Mouse (Mus musculus): ENCODE data around the gene Ern1. TPM values are rescaled to one million over a fixed set of nuclear protein-coding genes. Genes with fewer than 3 reads are reported as not detected.
"Not testable (repeated sequence)": the region's sequence is repeated elsewhere in the genome, so short reads cannot be mapped to it uniquely, and the experiment has no call there.

Gene Ern1
- polyA plus RNA-seq, 1 experiment from 2014 or later: 3.8 TPM

DNA sequence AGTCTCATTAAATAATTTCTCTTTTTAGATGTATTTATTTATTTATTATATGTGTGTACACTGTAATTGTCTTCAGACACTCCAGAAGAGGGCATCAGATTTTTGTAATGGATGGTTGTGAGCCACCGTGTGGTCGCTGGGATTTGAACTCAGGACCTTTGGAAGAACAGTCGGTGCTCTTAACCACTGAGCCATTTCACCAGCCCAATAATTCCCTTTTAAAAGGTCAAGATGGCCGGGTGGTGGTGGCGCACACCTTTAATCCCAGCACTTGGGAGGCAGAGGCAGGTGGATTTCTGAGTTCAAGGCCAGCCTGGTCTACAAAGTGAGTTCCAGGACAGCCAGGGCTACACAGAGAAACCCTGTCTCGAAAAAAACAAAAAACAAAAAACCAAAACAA, 2.9 kb upstream of the Ern1 start:
- not testable (repeated sequence) for DNase-seq (ENCODE audit: low spot score); H3K36me3 ChIP-seq (replicated peaks; ENCODE audit: control insufficient read depth, insufficient read depth, low read depth, low read length); H3K27ac ChIP-seq (replicated peaks; ENCODE audit: low read depth, low read length); H3K4me1 ChIP-seq (ENCODE audit: control insufficient read depth, insufficient read depth, low read length); H3K9me3 ChIP-seq (replicated peaks; ENCODE audit: control insufficient read depth, low read length); H3K4me2 ChIP-seq (ENCODE audit: low read depth, low read length); H3K9ac ChIP-seq (replicated peaks; ENCODE audit: low read length); H3K27me3 ChIP-seq (ENCODE audit: control insufficient read depth, insufficient read depth, low read length); H3K4me3 ChIP-seq (ENCODE audit: low read depth, low read length); ATAC-seq (replicated peaks; ENCODE audit: insufficient number of reproducible peaks, low FRiP score, low TSS enrichment, low read depth)
- 86% methylated on average over 6 of the region's 6 CpGs for WGBS

DNA sequence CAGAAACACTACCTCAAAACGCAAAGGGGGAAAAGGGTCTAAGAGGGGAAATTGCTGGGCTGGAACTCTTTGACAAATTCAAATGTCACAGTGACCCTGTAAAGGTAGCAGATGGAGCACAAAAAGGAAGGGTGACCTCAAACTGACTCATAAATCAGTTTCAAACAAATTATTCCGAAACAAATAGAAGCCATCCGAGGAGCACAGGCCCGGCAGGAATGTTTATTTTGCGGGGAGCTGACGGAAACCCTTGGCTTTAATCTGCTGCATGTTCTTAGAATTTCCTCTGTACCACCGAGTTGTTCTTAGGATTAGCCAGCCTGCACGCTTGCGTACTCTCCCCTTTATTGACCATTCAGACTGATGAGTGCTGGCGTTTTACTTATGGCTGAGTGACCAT, 2.4 kb upstream of the Ern1 start:
- no peak for DNase-seq (ENCODE audit: low spot score)
- no peaks in the 10 kb centered on the region for H3K27me3 ChIP-seq (ENCODE audit: control insufficient read depth, insufficient read depth, low read length)
- H3K4me2 ChIP-seq (ENCODE audit: low read depth, low read length): no peak overlapping the region
- H3K4me1 ChIP-seq (ENCODE audit: control insufficient read depth, insufficient read depth, low read length): no peaks in the 10 kb centered on the region
- 52% methylated on average over 10 of the region's 10 CpGs for WGBS
- no peak overlapping the region for H3K4me3 ChIP-seq (ENCODE audit: low read depth, low read length)
- H3K9me3 ChIP-seq (replicated peaks; ENCODE audit: control insufficient read depth, low read length): no peaks in the 10 kb centered on the region
- H3K27ac ChIP-seq (replicated peaks; ENCODE audit: low read depth, low read length): no peak overlapping the region
- ATAC-seq (replicated peaks; ENCODE audit: insufficient number of reproducible peaks, low FRiP score, low TSS enrichment, low read depth): no peak
- no peak overlapping the region for H3K9ac ChIP-seq (replicated peaks; ENCODE audit: low read length)
- no peaks in the 10 kb centered on the region for H3K36me3 ChIP-seq (replicated peaks; ENCODE audit: control insufficient read depth, insufficient read depth, low read depth, low read length)

DNA sequence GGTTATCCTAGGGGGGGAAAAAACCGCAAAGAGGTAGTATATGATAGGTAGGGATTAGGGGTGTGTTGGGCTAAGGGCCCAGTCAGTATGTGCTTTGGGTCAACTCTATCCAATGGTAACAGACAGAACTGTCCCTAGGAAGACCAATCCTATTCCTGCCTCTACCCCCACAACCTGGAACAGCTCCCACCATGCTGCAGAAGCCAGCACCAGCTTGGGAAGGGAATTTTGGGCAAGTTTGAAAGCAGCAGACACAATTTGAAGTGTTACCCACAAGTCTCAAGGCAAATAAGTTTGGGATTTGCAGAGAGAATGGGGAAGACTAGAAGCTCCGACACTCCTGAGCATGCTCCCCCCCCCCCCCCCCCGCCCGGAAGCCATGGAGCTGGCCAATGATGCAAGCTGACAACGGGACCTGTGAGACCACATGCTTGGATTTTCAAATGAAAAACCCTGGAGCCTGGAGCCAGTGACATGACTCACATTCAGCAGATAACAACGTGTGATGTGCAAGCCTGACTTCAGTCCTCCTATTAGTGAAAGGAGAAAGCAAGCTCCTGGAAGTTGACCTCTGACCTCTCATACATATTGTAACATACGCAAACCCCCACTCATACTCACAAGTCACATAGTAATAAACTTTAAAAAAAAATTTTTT, 1.5 kb upstream of the Ern1 start:
- Histone ChIP-seq H3K9ac (replicated peaks; ENCODE audit: low read length) (no peak overlapping the region), H3K9me3 (replicated peaks; ENCODE audit: control insufficient read depth, low read length) (no peaks in the 10 kb centered on the region), H3K36me3 (replicated peaks; ENCODE audit: control insufficient read depth, insufficient read depth, low read depth, low read length) (no peaks in the 10 kb centered on the region), H3K27me3 (ENCODE audit: control insufficient read depth, insufficient read depth, low read length) (no peaks in the 10 kb centered on the region), H3K4me2 (ENCODE audit: low read depth, low read length) (no peak overlapping the region), H3K27ac (replicated peaks; ENCODE audit: low read depth, low read length) (no peak overlapping the region), H3K4me3 (ENCODE audit: low read depth, low read length) (no peak overlapping the region), H3K4me1 (ENCODE audit: control insufficient read depth, insufficient read depth, low read length) (no peaks in the 10 kb centered on the region)
- ATAC-seq (replicated peaks; ENCODE audit: insufficient number of reproducible peaks, low FRiP score, low TSS enrichment, low read depth): no peak
- 64% methylated on average over 6 of the region's 7 CpGs for WGBS
- no peak for DNase-seq (ENCODE audit: low spot score)

DNA sequence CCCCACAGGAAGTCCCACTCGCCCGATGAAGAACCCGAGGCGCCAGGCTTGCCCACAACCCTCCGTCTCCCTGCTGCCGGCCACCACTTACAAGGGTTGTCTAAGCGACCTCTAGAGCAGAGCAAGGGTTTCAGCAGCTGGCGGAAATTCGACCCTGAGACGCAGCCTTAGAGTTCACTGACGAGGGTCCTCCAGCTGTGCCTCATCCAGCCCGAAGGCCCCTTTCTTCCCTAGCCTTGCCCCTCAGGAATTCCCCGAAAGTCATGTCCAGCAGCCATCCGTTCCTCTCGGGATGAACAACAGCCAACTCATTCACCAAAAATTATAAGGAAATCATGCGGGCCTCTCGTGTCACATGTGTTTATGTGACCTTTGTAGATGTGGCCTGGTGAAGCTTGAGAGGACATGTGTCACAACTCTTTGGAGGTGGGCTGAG, 492 bp upstream of the Ern1 start:
- H3K27me3 ChIP-seq (ENCODE audit: control insufficient read depth, insufficient read depth, low read length): no peaks in the 10 kb centered on the region
- peak overlapping the region; percentile 90 for H3K4me2 ChIP-seq (ENCODE audit: low read depth, low read length)
- ATAC-seq (replicated peaks; ENCODE audit: insufficient number of reproducible peaks, low FRiP score, low TSS enrichment, low read depth): peak; percentile 22
- no peaks in the 10 kb centered on the region for H3K9me3 ChIP-seq (replicated peaks; ENCODE audit: control insufficient read depth, low read length)
- H3K27ac ChIP-seq (replicated peaks; ENCODE audit: low read depth, low read length): no peak overlapping the region
- no peaks in the 10 kb centered on the region for H3K36me3 ChIP-seq (replicated peaks; ENCODE audit: control insufficient read depth, insufficient read depth, low read depth, low read length)
- H3K9ac ChIP-seq (replicated peaks; ENCODE audit: low read length): no peak overlapping the region
- H3K4me3 ChIP-seq (ENCODE audit: low read depth, low read length): peak overlapping the region; percentile 95
- peak; percentile 30 for DNase-seq (ENCODE audit: low spot score)
- WGBS: 9% methylated on average over 17 of the region's 17 CpGs
- H3K4me1 ChIP-seq (ENCODE audit: control insufficient read depth, insufficient read depth, low read length): no peaks in the 10 kb centered on the region

DNA sequence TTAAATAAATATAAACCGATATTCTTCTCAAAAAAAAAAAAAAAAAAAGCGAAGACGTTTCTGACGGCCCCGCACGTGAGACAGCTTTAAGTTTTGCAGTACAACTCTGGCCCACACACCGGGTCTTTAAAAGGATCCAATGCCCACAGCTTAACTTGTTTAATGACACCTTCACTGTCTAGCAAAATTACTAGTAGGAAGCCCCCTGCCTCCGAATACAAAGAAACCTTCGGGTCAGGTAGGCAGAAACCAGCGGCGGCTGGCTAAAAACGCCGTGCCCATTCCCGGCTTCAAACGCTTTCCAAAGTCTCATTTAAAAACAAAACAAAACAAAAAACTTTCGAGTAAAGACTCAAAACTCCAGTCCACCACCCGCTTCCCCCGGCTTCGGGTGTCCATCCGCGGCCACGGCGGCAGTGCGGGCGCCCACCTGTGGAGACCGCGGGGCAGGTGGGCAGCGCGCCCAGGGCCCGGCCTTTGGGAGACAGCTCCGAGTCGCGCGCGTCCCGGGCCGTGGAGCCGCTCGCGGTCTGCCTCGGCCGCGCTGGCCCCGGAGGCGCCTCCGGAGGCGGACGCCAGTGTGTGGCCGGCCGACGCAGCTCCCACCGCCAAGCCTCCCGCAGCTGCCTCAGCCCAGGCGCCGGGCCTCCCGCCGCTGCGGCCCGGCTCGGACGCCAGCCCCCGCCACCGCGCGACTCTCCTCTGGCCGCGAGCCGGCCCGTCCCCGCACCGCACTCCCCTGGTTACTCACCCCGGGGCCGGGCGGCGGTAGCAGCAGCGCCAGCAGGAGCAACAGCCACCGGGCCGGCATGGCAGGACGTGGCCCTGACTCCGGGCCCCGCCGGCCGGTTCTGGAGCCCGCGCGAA, 553 bp downstream of the Ern1 start:
- peak overlapping the region; percentile 59 for H3K27ac ChIP-seq (replicated peaks; ENCODE audit: low read depth, low read length)
- ATAC-seq (replicated peaks; ENCODE audit: insufficient number of reproducible peaks, low FRiP score, low TSS enrichment, low read depth): peak; percentile 76

DNA sequence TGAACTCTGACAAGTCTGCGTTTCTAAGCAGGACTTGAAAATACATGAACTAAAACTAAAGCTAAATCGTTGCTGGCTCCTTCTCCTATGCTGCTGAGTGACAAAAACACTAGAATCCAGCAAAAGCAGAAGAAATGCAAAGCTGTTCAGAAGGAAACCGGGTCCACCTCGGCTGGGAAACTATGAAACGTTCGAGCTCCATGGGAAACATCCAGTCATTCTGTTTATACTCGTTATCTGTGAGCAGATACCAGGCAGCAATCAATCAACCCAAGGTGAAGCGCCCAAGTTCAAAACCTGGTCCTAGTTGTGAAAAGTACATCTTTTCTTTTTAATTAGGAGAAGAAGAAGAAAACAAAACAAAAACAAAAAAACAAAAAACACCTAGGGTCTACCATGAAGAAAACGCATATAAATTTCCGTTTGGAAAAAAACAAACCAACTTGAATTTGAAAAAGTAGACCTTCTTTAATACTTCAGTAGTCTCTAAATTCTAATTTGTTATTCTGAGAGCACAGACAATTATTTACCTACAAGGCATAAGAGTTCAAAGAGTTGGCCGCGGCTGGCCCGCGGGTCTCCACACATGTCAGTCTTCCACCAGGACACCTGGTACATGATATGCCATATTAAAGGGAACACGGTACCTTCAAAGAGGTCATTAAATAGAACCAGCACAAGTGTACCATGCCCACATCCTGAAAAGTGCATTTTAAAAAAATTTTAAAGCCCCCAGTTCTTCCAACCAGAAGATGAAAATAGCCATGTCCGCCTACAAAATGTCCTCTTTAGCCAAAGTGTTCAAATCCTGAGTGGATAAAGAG, 1.4 kb downstream of the Ern1 start:
- no peak for DNase-seq (ENCODE audit: low spot score)
- no peaks in the 10 kb centered on the region for H3K4me1 ChIP-seq (ENCODE audit: control insufficient read depth, insufficient read depth, low read length)
- no peak overlapping the region for H3K9ac ChIP-seq (replicated peaks; ENCODE audit: low read length)
- H3K27me3 ChIP-seq (ENCODE audit: control insufficient read depth, insufficient read depth, low read length): no peaks in the 10 kb centered on the region
- H3K36me3 ChIP-seq (replicated peaks; ENCODE audit: control insufficient read depth, insufficient read depth, low read depth, low read length): no peaks in the 10 kb centered on the region
- H3K4me3 ChIP-seq (ENCODE audit: low read depth, low read length): peak overlapping the region; percentile 95
- H3K27ac ChIP-seq (replicated peaks; ENCODE audit: low read depth, low read length): no peak overlapping the region
- H3K4me2 ChIP-seq (ENCODE audit: low read depth, low read length): peak overlapping the region; percentile 90
- no peaks in the 10 kb centered on the region for H3K9me3 ChIP-seq (replicated peaks; ENCODE audit: control insufficient read depth, low read length)
- 55% methylated on average over 16 of the region's 16 CpGs for WGBS
- no peak for ATAC-seq (replicated peaks; ENCODE audit: insufficient number of reproducible peaks, low FRiP score, low TSS enrichment, low read depth)

More for the DNA sequence above, 553 bp downstream of the Ern1 start:
- H3K9me3 ChIP-seq (replicated peaks; ENCODE audit: control insufficient read depth, low read length): no peaks in the 10 kb centered on the region
- H3K36me3 ChIP-seq (replicated peaks; ENCODE audit: control insufficient read depth, insufficient read depth, low read depth, low read length): no peaks in the 10 kb centered on the region
- peak overlapping the region; percentile 95 for H3K4me3 ChIP-seq (ENCODE audit: low read depth, low read length)
- no peaks in the 10 kb centered on the region for H3K4me1 ChIP-seq (ENCODE audit: control insufficient read depth, insufficient read depth, low read length)
- no peaks in the 10 kb centered on the region for H3K27me3 ChIP-seq (ENCODE audit: control insufficient read depth, insufficient read depth, low read length)
- peak; percentile 49 for DNase-seq (ENCODE audit: low spot score)
- WGBS: under 1% methylated on average over 82 of the region's 86 CpGs
- peak overlapping the region; percentile 77 for H3K9ac ChIP-seq (replicated peaks; ENCODE audit: low read length)
- peak overlapping the region; percentile 90 for H3K4me2 ChIP-seq (ENCODE audit: low read depth, low read length)

DNA sequence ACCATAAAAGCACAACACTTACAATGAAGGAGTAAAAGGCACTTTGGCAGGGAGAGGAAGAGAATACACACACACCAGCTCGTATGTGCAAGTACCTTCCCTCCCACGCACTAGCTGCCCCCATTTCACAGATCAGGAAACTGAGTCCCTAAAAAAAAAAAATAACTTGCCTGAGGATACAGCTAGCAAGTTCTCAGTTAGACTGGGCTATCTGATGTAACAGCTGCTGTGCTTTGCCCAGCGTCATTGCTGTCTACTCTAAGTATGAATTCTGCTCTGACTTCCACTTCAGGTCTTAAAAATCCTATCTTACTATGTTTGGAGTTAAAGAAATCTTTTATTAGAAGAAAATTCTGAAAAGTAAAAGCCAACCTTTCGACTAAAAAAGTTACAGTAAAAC, 2.0 kb downstream of the Ern1 start:
- WGBS: 81% methylated on average over 4 of the region's 4 CpGs
- H3K36me3 ChIP-seq (replicated peaks; ENCODE audit: control insufficient read depth, insufficient read depth, low read depth, low read length): no peaks in the 10 kb centered on the region
- H3K4me1 ChIP-seq (ENCODE audit: control insufficient read depth, insufficient read depth, low read length): no peaks in the 10 kb centered on the region
- H3K9me3 ChIP-seq (replicated peaks; ENCODE audit: control insufficient read depth, low read length): no peaks in the 10 kb centered on the region
- ATAC-seq (replicated peaks; ENCODE audit: insufficient number of reproducible peaks, low FRiP score, low TSS enrichment, low read depth): no peak
- H3K9ac ChIP-seq (replicated peaks; ENCODE audit: low read length): no peak overlapping the region
- H3K4me2 ChIP-seq (ENCODE audit: low read depth, low read length): no peak overlapping the region
- no peak overlapping the region for H3K27ac ChIP-seq (replicated peaks; ENCODE audit: low read depth, low read length)
- no peak overlapping the region for H3K4me3 ChIP-seq (ENCODE audit: low read depth, low read length)
- H3K27me3 ChIP-seq (ENCODE audit: control insufficient read depth, insufficient read depth, low read length): no peaks in the 10 kb centered on the region
- no peak for DNase-seq (ENCODE audit: low spot score)

Data from embryonic facial prominence, embryonic 11.5 days (tissue).